Mouse (Mus musculus) liver, adult 2 months (tissue): ENCODE results near the gene Coro1c. TPM values are rescaled to one million over a fixed set of nuclear protein-coding genes. Genes with fewer than 3 reads are reported as not detected.

Experiments used
- DNase-seq: peaks from one replicate; pipeline ENCODE4 v3.0.0-alpha.2; 2011; ENCODE audit warnings: low read depth, low spot score; ENCODE audit errors: extremely low read depth
- H3K27ac ChIP-seq: fragments of 200-500 bp; replicated peaks from 2 replicates; pipeline ENCODE4 v1.5.1; 2012; ENCODE audit warnings: low read depth, mild to moderate bottlenecking, control low read depth, inconsistent platforms, low read length; ENCODE audit not compliant: insufficient read depth
- H3K27me3 ChIP-seq: fragments of 200-500 bp; 2 replicates; pipeline ENCODE4 v1.6.1; 2012; ENCODE audit warnings: mild to moderate bottlenecking, moderate library complexity, low read length, inconsistent platforms; ENCODE audit not compliant: control insufficient read depth, insufficient read depth
- H3K36me3 ChIP-seq: fragments of 200-500 bp; 2 replicates; pipeline ENCODE4 v1.6.1; 2012; ENCODE audit warnings: low read length, inconsistent platforms; ENCODE audit not compliant: control insufficient read depth, insufficient read depth
- H3K4me1 ChIP-seq: fragments of 200-500 bp; 2 replicates; pipeline ENCODE4 v1.6.1; 2011; ENCODE audit warnings: low read length; ENCODE audit not compliant: control insufficient read depth, insufficient read depth
- H3K4me3 ChIP-seq: fragments of 200-500 bp; 2 replicates; pipeline ENCODE4 v1.5.1; 2011; ENCODE audit warnings: low read depth, mild to moderate bottlenecking, control low read depth, low read length, moderate library complexity; ENCODE audit not compliant: insufficient read depth
- H3K79me2 ChIP-seq: fragments of 200-500 bp; 2 replicates; pipeline ENCODE4 v1.6.1; 2012; ENCODE audit warnings: inconsistent platforms, mild to moderate bottlenecking, low read length, moderate library complexity; ENCODE audit not compliant: control insufficient read depth, insufficient read depth
- H3K9ac ChIP-seq: fragments of 200-500 bp; 2 replicates; pipeline ENCODE4 v1.6.1; 2012; ENCODE audit warnings: low read depth, mild to moderate bottlenecking, control low read depth, inconsistent platforms, low read length
- CTCF ChIP-seq: fragments of 200-500 bp; IDR thresholded peaks from 2 replicates; pipeline ENCODE4 v1.5.1; 2011; ENCODE audit warnings: low read depth, low read length, control low read depth
- POLR2A ChIP-seq: fragments of 200-500 bp; IDR thresholded peaks from 2 replicates; pipeline ENCODE4 v1.6.1; 2011; ENCODE audit warnings: low read length, control low read depth; ENCODE audit not compliant: insufficient read depth; ENCODE audit errors: extremely low read depth
- WGBS: fragments of 180-500 bp; shearing (Covaris S2); methylation state at CpG from one replicate; pipeline ENCODE4 v1.1.7; 2018; 5-methylcytosine and 5-hydroxymethylcytosine counted together
- polyA plus RNA-seq: library from polyadenylated mRNA; depleted of rRNA; stranded (reverse); fragments of >200 nt; gene quantifications from 2 replicates; pipeline ENCODE4 v1.2.3, GENCODE M21; 2012
- total RNA-seq: library from RNA; depleted of rRNA; stranded (reverse); fragments of >200 nt; gene quantifications from 2 replicates; pipeline ENCODE4 v1.2.3, GENCODE M21; 2014

The Coro1c gene
- total and polyA plus RNA-seq, 2 experiments = 11.8 to 13.6 TPM

DNA sequence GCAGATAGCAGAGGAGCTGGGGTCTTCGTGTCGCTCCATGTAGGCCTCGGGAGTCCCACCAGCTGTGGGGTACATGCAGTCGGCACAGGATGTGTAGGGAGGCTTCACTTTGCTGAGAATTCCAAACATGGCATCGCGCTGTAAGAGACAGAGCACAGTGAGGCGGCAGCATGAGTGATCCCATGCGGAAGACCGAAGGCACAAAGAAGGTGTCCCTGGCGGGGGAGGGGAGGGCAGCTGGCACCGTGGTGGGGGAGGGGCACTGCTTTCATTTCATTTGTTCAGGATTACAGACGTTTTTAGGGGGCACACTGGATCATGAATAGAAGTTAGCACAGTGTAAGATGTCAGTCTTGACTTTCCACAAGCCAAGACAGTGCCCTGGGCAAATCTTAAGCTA, 34.8 kb upstream of the Coro1c start:
- no peak overlapping the region for H3K4me3 ChIP-seq

GRCm38 (mm10) chr5:113942580-113942979, 34.0 kb upstream of the Coro1c start:
- Histone ChIP-seq H3K27ac (no peak overlapping the region), H3K27me3 (no peaks in the 10 kb centered on the region), H3K4me3 (no peak overlapping the region), H3K4me1 (no peaks in the 10 kb centered on the region), H3K79me2 (no peaks in the 10 kb centered on the region), H3K36me3 (peaks cover 15% of the 10 kb centered on the region; the same call in 1 of the 2 replicates), H3K9ac (no peak overlapping the region)
- 94% methylated on average over 12 of the region's 12 CpGs for WGBS
- TF ChIP-seq CTCF (peak; percentile 50), POLR2A (no peak)
- no peak for DNase-seq

More for the DNA sequence above, 34.8 kb upstream of the Coro1c start:
- H3K27me3 ChIP-seq = no peaks in the 10 kb centered on the region
- no peak overlapping the region for H3K9ac ChIP-seq
- WGBS = 86% methylated on average over 12 of the region's 12 CpGs
- TF ChIP-seq CTCF (no peak), POLR2A (no peak)
- H3K27ac ChIP-seq = no peak overlapping the region
- no peaks in the 10 kb centered on the region for H3K4me1 ChIP-seq
- H3K36me3 ChIP-seq = peaks cover 17% of the 10 kb centered on the region; the same call in 1 of the 2 replicates
- H3K79me2 ChIP-seq = no peaks in the 10 kb centered on the region
- no peak for DNase-seq

GRCm38 (mm10) chr5:113939263-113939900, 30.8 kb upstream of the Coro1c start:
- WGBS = 76% methylated on average over 12 of the region's 12 CpGs
- Histone ChIP-seq H3K27me3 (no peaks in the 10 kb centered on the region), H3K4me1 (no peaks in the 10 kb centered on the region), H3K27ac (no peak overlapping the region), H3K79me2 (no peaks in the 10 kb centered on the region), H3K9ac (no peak overlapping the region), H3K4me3 (no peak overlapping the region), H3K36me3 (peaks cover 8% of the 10 kb centered on the region; the same call in 1 of the 2 replicates)
- TF ChIP-seq CTCF (no peak), POLR2A (no peak)
- DNase-seq = no peak

DNA sequence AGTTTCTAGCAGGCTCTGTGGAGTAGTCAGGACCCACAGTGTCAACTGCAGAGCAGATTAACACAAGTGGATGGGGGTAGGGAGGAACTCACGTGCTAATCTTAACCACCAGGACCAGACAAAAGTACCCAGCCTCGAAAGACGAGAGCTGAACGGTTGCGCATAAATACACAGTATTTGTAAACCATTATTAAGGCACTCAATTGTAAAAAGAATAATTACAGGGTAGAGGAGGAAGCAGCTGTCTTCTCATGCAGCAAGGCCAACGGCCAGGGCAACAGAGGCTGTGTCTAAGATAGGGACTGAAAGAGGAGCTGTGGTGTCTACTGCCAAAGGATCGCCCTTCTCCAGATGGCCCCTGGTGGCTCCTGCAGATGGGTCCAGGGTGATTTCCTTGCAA, 29.1 kb upstream of the Coro1c start:
- Histone ChIP-seq H3K27me3 (no peaks in the 10 kb centered on the region), H3K4me1 (no peaks in the 10 kb centered on the region), H3K4me3 (no peak overlapping the region), H3K36me3 (peaks cover 6% of the 10 kb centered on the region; the same call in 1 of the 2 replicates), H3K27ac (no peak overlapping the region), H3K9ac (no peak overlapping the region), H3K79me2 (no peaks in the 10 kb centered on the region)
- no peak for DNase-seq
- WGBS = 78% methylated on average over 7 of the region's 7 CpGs
- TF ChIP-seq POLR2A (no peak), CTCF (no peak)

GRCm38 (mm10) chr5:113933889-113934288, 25.3 kb upstream of the Coro1c start:
- no peak for TF ChIP-seq CTCF
- H3K36me3 ChIP-seq = no peaks in the 10 kb centered on the region
- H3K27me3 ChIP-seq = no peaks in the 10 kb centered on the region
- H3K79me2 ChIP-seq = no peaks in the 10 kb centered on the region
- no peak overlapping the region for H3K4me3 ChIP-seq
- no peak overlapping the region for H3K27ac ChIP-seq
- 0 out of 2 replicates have a peak, but pooled peaks cover 2% of the 10 kb centered on the region for H3K4me1 ChIP-seq
- no peak for DNase-seq
- 77% methylated on average over 6 of the region's 6 CpGs for WGBS
- H3K9ac ChIP-seq = no peak overlapping the region

GRCm38 (mm10) chr5:113933480-113933879, 24.9 kb upstream of the Coro1c start:
- DNase-seq = no peak
- Histone ChIP-seq H3K36me3 (no peaks in the 10 kb centered on the region), H3K4me1 (0 out of 2 replicates have a peak, but pooled peaks cover 2% of the 10 kb centered on the region), H3K27me3 (no peaks in the 10 kb centered on the region), H3K79me2 (no peaks in the 10 kb centered on the region), H3K27ac (no peak overlapping the region), H3K9ac (no peak overlapping the region), H3K4me3 (no peak overlapping the region)
- WGBS = 74% methylated on average over 4 of the region's 4 CpGs
- TF ChIP-seq CTCF (peak; percentile 32; the same call in 1 of the 2 replicates), POLR2A (no peak)
